Mouse (Mus musculus): ENCODE results near the gene Gtf2ird1. TPM values are rescaled to one million over a fixed set of nuclear protein-coding genes. Genes with fewer than 3 reads are reported as not detected.

Gtf2ird1 gene
- 60.6 and 63.6 TPM in 2 replicates for polyA plus RNA-seq (2012; rRNA removed)

GRCm38 (mm10) chr5:134456503-134456962, at the start of gene Gtf2ird1:
TSS of gene Gtf2ird1 (minus strand) at chr5:134456716.

DNA sequence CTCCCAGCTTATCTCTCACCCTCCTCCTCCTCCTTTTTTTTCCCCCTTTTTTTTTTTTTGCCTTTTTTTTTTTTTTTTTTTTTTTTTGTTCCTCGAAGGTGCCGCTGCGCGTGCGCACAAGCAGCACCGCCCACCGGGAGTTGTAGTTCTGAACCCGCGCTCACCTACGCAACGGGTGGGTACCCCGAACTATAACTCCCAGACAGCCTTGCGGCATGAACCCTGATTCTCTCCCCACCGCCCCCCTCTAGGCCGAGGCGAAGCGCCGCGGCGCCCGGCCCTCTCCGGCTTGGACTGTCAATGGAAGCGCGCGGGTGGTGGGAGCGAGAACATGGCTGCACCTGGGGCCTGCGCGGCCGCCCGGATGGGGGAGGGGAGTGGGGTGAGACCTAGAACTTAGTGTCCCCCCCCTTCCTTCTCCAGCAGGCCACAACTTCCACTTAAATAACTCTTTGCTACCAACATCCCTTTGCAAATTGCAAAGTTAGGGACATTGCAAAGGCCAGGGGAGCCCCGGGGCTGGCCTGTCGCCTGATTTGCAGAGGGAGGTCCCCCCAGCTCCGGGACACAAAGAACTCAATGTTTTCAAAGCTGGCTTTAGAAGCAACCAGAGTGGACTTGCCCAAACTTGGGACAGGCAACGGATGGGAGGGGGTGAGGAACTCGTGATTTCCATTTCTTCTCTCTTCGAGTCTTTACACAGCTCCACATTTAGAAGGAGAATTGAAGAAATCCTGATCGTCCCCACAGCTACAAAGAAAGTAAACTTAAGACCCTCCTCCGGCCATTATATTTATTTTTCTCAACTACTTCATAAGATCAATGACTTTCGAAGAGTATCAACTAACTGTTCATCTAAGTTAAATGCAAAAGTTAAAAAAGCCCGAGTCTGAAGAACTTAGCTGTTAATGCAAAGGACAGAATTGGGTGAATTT, 141.6 kb downstream of the Gtf2ird1 start, which contains the start of gene Gtf2i:
Gene Gtf2i (minus strand): TSS at position 73 of the 935 bp plus-strand sequence.

Other genes with a start within 250 kb of the Gtf2ird1 start
- gene Ncf1, start 227.1 kb downstream of the Gtf2ird1 start, polyA plus RNA-seq (2012; rRNA removed) = 2.6 TPM in 2 replicates
- 137 and 146 TPM in 2 replicates for gene Gtf2i, start 142.0 kb downstream of the Gtf2ird1 start, polyA plus RNA-seq (2012; rRNA removed)
- gene Clip2, start 95.7 kb upstream of the Gtf2ird1 start, polyA plus RNA-seq (2012; rRNA removed) = 85.2 and 93.4 TPM in 2 replicates
- gene Syna, start 103.5 kb upstream of the Gtf2ird1 start, polyA plus RNA-seq (2012; rRNA removed) = 0.05 and 0.08 TPM in 2 replicates
- gene Rfc2, start 124.7 kb upstream of the Gtf2ird1 start, polyA plus RNA-seq (2012; rRNA removed) = 212 and 218 TPM in 2 replicates
- gene Lat2, start 158.3 kb upstream of the Gtf2ird1 start, polyA plus RNA-seq (2012; rRNA removed) = 4.5 and 5.3 TPM in 2 replicates
- 294 and 295 TPM in 2 replicates for gene Eif4h, start 182.8 kb upstream of the Gtf2ird1 start, polyA plus RNA-seq (2012; rRNA removed)
- 59.5 and 63.0 TPM in 2 replicates for gene Limk1, start 231.9 kb upstream of the Gtf2ird1 start, polyA plus RNA-seq (2012; rRNA removed)

Measured in central nervous system, embryonic 18 days (tissue).